Mouse (Mus musculus): ENCODE data around the gene Ydjc. TPM values are rescaled to one million over a fixed set of nuclear protein-coding genes. Genes with fewer than 3 reads are reported as not detected.
"Not testable (repeated sequence)": the region's sequence is repeated elsewhere in the genome, so short reads cannot be mapped to it uniquely, and the experiment has no call there.

The Ydjc gene
- total RNA-seq, 1 experiment from 2014 or later, result 25.8 TPM

DNA sequence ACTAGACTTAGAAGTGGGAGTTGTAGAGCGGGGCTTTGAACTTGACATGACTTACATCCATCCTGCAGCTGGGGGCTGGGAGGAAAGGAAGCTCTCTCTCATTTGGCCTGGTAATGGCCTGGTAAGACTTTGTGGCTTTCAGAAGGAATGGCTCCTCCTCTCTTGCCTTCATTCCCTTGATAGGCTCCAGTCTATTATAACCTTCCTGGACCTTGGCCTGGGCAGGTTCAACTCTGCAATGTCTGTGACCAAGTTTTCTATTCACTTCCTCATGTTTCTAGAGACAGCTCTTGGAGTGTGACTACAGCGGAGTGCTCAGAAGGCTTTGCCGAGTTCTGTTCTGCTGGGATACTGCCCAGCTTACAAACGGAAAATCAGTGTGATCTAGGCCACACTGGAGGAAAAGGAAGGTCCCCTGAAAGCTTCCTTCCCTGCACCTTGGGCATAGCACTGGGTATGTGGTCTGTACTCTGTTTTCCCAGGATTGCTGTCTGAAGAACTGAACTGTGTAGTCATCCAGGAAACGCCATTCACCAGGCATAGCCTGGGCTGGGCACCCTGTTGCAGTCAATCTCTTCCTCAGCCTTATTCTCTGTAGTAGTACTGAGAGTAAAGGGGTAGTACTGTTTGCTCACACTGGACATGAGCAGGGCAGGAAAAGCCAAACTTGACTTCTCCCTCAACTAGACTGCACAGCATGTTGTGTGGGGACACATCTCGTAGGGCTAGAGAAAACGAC is 6.3 kb downstream of the Ydjc start:
- no peak for ATAC-seq (replicated peaks; ENCODE audit: low read depth, poor library complexity, severe bottlenecking)

DNA sequence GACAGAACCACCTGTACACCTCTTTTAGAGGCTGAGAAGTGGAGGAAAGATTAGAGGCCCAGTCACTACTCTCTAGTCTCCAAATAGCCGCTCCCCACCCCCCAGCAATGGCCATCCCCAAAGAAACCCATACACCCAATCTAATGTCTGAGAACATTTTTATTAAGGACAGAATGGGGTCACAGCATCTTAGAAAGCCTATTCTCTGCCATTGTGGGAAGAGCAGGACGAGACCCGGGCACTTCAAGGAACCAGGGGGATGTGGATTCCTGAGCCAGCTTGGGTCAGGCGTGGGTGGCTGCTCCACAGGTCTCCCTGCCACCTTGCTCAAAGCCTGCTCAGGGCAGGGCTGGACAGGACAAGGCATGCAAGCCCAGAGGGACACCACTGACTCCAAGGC is 7.5 kb downstream of the Ydjc start:
- ATAC-seq (replicated peaks; ENCODE audit: low read depth, poor library complexity, severe bottlenecking), result no peak

DNA sequence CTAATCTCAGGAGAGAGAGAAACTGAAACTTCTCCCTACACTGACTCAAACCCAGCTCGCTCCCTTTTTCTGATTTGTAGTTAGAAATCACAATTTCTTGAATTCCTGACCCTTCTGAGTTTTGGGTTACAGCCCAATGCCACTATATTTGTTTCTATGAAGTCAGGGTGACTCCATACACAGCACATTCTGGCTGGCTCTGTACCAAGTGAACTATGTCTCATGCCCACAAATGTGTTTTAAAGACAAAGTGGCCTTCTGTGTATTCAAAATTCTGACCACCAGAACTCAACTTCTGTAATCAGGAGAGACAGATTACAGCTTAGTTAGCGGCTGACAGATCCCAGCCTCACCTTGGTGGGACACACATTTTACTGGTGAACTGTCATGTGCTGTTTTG is 9.9 kb downstream of the Ydjc start:
- no peak for ATAC-seq (replicated peaks; ENCODE audit: low read depth, poor library complexity, severe bottlenecking)

DNA sequence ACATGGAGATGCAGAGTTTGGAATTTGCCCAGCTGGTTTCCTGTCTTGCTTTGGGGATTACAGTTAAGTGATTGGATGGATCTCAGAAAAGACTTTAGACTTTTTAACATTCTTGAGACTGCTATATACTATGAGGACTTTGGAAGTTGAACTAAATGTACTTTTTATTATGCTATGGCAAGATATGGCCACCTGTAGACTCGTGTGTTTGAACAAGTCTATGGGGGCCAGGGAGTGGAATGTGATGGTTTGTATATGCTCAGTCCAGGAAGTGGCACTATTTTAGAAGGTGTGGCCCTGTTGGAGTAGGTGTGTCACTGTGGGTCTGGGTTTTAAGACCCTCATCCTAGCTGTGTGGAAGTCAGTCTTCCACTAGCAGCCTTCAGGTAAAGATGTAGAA is 21.1 kb downstream of the Ydjc start:
- not testable (repeated sequence) for ATAC-seq (replicated peaks; ENCODE audit: low read depth, poor library complexity, severe bottlenecking)

DNA sequence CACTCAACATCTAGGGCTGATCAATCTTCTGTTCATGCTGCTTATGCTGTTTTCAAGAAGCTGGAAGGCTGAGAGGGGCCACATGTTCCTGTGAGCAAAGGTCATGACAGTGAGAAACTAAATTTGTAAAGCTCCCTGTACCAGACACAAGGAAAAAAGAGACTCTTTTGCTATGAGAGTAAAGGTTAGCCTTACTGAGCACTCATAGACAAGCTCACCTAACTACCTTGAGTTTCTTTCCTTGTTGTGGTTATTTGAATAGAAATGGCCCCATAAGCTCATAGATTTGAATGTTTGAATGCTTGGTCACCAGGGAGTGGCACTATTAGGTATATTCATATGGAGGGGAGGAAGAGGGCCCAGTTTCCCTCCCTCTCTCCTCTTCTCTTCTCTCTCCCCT is 22.8 kb downstream of the Ydjc start:
- ATAC-seq (replicated peaks; ENCODE audit: low read depth, poor library complexity, severe bottlenecking), result no peak

DNA sequence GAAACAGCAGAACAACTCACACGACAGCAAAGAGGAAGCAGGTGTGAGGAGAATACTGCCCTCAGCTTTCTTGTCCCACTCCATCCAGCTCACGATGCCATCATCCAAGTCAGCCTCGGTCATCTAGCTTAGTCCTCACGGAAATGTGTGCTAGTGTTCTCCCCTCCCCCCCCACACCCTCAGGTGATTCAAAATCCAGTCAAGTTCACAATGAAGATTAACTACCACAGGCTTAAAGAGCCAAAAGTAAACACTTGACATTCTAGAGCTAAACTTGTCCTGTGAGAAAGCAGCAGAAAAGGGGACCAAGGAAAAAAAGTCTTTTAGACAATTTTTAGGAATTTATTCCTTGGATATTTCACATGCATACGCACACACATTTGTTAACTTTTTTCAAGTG is 23.6 kb downstream of the Ydjc start:
- no peak for ATAC-seq (replicated peaks; ENCODE audit: low read depth, poor library complexity, severe bottlenecking)

DNA sequence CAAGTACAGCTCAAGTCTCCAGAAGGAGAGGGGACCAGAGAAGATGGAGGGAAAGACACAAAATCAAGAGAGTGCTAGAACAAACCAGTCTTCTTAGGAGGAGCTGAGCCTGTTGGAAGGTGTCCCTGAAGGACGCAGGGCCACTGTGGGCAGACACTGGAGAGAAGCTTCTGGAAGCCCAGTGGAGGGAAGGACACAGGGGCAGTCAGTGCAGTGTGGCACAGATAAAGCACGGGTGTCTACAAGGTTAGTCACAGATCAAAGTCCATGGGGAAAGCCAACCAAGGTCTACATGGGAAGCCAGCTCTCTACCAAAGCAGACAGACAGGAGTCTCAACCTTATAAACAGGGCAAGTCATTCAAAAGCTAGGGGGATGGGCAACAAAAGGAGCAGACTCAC is 31.3 kb downstream of the Ydjc start:
- no peak for ATAC-seq (replicated peaks; ENCODE audit: low read depth, poor library complexity, severe bottlenecking)

DNA sequence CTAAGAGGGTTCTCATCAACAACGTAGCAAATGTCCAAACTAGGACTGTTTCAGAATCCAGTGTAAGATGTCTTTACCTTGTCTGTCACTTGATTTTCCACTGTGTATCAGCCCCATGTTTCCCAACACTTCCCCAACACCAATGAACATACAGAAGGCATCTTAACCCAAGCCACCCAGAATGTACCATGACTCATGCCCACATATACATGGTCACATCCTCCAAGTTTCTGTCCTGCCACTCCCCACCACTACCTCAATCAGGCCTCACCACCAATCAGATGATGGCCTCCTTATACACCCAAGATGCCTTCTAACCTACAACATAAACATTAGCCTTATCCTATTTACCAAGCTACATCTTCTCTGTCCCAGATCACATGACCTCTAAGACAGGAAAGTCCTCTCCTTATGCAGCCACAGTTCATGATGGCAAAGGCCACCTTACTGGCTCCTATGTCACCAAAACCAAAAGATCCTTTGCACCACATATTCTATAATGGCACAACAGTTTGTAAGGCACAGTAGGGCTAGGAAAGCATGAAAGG is 33.3 kb downstream of the Ydjc start:
- no peak; the same call in 1 of the 2 replicates for ATAC-seq (replicated peaks; ENCODE audit: low read depth, poor library complexity, severe bottlenecking)

DNA sequence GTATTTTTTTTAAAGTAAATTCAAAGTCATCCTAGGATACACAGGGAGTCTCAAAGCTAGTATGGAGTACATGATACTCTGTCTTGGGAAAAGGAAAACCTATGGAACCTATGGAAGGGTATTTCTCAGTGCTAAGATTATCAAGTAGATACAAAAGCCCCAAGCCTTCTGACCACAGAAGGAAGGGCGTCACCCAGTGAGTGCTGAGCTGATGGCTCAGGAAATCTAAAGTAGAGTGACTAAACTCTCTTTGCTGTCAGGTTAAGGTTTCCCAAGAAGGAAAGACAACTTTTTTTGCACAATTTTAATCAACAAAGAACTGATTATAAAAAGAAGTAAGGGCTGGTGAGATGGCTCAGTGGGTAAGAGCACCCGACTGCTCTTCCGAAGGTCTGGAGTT is 35.3 kb downstream of the Ydjc start:
- no peak for ATAC-seq (replicated peaks; ENCODE audit: low read depth, poor library complexity, severe bottlenecking)

DNA sequence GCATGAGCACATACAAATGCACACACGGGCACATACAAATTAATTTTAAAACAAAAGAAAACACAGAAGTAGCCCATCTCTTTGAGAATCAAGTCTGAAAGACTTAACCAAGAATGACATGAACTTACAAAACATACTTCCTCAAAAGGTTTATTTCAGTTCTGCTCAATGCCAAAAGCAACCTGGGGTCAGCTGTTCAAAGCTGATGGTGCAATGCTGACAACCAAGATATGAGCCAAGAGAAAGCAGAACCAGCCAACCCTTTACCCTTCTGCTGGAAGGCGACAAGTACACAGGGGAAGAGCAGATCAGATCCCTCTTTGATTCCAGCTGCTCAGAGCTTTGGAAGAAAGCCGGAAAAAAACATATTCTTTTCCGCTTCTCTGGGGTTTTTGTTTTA is 37.0 kb downstream of the Ydjc start:
- peak; percentile 94 for ATAC-seq (replicated peaks; ENCODE audit: low read depth, poor library complexity, severe bottlenecking)

DNA sequence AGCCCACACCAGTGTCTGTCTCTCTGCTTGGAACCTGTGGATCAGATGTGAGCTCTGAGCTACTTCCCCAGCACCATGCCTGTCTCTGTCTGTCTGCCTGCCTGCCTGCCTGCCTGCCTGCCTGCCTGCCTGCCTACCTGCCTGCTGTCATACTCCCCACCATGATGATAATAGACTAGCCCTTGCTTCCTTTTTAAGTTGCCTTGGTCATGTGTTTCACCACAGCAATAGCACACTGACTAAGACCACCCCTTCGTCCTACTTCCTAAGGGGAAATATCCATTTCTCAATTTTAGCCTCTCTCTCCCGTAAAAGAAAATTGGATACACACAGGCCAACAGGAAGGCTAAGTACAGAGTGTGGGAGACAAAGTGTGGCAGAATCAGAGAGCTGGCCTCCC is 37.7 kb downstream of the Ydjc start:
- peak; percentile 45; the same call in 1 of the 2 replicates for ATAC-seq (replicated peaks; ENCODE audit: low read depth, poor library complexity, severe bottlenecking)

DNA sequence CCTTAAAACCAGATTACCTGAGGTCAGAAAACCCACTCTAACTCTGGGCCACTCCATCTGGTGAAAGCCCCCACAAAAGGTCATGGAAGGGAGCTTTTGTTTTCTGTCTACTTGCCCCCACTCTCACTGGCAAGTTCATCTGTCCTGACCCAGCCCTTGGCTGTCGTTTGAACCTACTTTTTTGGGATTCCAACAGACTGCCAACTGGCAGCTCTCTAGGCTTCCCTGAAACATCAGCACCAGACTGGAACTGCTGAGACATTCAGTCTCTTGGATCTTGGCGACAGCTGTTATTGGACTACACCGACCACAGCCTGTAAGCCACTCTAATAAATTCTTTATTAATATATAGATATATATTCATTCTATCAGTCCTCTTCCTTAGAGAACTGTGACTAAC is 38.6 kb downstream of the Ydjc start:
- no peak for ATAC-seq (replicated peaks; ENCODE audit: low read depth, poor library complexity, severe bottlenecking)

DNA sequence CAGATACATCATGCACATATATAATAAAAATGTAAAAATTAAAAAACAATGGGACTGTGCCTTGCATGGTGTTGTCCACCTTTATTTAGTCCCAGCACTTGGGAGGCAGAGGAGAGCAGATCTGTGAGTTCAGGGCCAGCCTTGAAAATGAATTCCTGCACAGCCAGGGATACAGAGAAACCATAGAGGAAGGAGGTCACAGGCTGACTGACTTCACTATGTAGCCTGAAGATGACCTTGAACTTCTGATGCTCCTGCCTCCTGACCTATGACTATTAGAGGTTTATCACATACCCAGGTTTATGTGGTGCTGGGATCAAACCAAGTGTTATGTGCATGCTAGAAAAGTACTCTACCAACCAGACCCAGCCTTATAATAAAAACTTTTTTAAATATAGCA is 41.1 kb downstream of the Ydjc start:
- ATAC-seq (replicated peaks; ENCODE audit: low read depth, poor library complexity, severe bottlenecking), result no peak

DNA sequence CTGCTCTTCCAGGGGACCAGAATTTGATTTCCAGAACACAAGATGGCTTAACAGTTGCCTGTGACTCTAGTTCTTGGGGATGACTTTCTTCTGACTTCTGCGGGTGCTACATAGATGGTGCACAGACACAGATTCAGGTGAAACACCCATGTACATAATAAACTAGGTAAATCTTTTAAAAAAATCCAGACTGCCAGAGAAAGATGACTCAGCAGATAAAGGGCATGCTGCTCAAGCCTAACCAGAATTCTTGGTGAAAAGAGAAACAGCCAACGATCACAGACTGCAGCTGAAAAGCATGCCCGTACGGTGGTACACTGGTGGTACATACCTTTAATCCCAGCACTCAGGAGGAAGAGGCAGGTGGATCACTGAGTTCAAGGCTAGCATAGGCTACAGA is 49.4 kb downstream of the Ydjc start:
- no peak for ATAC-seq (replicated peaks; ENCODE audit: low read depth, poor library complexity, severe bottlenecking)

DNA sequence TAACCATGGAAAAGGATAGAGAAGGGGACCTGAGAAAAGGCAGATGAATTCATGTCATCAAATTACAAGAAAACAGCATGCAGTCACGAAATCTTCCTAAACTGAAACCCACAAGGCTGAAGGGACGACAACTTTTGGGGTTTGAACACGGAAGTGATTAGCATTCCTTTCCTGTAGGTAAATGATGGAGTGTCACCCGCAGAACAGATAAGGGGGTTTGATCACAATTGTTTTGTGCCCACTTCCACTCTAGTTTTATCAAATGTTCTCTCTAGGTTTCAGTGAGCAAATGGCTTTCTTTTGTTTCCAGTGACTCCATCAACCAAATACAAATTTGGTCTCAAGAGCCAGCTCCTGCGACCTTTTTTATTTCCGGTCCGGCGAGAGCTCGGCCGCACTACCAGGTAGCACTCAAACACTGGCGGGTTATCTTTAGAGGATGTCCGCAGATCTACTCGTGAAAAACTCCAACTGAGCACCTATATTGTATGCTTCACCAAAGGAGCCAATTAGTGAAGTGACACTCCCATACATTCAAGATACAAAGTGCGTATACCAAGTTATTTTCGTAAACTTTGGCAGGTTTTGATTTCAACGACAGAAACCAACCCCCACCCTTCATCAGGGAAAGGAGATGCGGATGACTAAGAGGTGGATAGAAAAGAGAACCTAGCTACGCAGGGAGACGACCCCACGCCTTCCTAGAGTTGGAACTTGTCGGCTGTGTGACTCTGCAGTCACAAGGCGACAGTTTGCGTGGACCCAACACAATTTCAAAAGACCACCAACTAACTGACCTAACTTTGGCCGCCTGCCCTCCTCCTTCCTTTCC is 55.9 kb downstream of the Ydjc start:
- ATAC-seq (replicated peaks; ENCODE audit: low read depth, poor library complexity, severe bottlenecking), result no peak; the same call in 1 of the 2 replicates

DNA sequence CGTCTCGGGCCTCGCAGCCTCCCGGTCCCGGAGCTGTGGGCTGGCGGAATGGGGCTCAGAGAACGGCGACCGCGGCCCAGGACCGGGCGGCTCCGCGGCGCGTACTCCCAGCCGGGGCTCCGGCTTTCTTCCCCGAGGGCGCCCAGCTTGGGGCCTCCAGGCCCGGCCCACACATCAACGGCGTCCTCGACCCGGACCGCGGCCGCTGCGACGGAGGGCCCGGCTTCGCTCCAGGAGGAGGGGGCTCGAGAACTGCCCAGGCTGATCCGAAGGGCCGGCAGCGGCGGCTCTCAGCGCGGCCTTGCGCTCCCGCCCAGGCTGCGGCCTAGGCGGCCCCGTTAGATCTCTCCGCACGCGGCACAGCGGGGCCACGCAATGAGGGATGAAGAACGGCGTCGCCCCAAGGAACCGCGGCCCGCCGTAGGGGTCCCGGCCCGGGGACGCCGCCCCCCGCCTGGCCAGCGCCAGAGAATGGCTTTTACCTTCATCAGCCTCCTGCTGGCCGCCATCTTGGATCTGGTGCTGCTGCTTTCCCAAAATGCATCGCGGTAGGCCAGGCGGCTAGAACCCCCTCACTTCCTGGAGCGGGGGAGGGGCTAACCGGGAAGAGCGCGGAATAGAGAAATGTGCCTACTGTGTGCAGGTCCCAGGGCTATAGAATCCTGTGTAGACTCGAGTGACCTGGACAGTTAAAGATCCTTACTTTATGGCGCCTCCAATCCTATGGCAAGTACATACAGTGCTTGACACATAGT is 56.7 kb downstream of the Ydjc start:
- ATAC-seq (replicated peaks; ENCODE audit: low read depth, poor library complexity, severe bottlenecking), result peak; percentile 83

DNA sequence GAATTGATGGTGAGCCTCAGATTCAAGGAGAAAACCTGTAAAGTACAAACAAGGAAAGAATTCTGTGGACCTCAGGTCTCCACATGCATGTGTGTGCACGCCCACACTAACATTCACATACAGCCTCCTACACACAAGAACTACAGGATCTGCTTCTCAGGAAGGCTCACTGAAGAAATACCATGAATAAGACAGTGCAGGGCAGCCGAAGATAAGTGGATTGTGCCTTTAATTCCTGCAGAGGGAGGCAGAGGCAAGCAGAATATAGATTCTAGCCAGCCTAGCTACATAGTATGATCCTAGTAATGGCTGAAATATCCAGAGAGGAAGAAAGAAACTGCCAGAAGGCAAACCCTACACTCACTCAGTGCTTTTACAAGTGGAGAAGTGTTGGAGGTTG is 57.6 kb downstream of the Ydjc start:
- ATAC-seq (replicated peaks; ENCODE audit: low read depth, poor library complexity, severe bottlenecking), result peak; percentile 72

DNA sequence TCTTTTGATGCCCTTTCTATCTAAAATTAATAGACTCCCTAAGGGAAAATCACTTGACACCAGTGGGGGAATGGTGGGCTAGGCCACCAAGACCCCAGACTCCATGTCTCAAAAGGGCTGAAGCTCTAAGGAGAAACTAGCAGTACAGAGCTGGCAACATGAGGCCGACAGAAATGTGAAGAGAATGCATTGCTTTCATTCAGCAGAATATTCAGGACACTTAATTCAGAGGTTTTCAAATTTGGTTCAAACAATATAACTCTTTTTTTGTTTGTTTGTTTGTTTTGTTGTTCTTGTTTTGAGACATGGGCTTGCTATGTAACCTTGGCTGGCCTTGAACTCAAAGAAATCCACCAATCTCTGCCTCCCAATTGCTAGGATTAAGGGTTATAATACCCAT is 58.1 kb downstream of the Ydjc start, which contains the start of gene Ube2l3:
Ube2l3 (minus strand) TSS at position 101 of the 400 bp plus-strand sequence.
- no peak for ATAC-seq (replicated peaks; ENCODE audit: low read depth, poor library complexity, severe bottlenecking)

DNA sequence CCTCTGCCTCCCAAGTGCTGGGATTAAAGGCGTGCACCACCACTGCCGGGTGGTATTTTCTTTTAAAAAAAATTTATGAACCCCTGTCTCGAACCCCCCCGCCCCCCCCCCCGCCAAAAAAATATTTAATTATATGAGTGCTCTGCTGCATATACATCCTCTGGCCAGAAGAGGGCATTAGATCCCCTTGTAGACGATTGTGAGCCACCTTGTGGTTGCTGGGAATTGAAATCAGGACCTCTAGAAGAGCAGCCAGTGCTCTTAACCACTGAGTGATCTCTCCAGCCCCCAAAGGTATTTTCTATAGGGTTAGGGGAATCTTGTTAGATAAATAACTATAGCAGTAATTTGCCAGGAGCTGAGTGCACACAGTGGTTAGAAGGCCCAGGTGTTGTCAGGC is 60.6 kb downstream of the Ydjc start:
- ATAC-seq (replicated peaks; ENCODE audit: low read depth, poor library complexity, severe bottlenecking), result no peak
